Mouse (Mus musculus): Measurements from ENCODE around the gene Sec63. TPM values are rescaled to one million over a fixed set of nuclear protein-coding genes. Genes with fewer than 3 reads are reported as not detected.

Gene Sec63
- polyA plus RNA-seq, 1 experiment, result 18.0 TPM

DNA sequence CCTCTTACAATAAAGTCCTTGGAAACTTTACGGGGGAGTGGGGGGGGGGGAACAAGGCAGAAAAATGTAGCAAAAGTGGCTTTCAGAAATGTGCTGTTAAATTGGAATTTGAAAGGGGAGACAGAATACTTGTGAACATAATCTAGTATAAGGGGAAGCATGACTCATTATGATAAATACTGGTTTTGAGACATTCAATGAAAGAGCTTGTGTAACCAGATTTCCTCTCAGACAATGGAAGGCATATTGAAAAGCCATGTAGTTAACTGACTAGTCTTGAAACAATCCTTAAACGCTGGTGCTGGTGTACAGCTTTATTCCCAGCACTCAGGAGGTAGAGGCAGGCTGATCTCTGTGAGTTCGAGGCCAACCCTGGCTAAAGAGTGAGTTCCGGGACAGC is 1.6 kb upstream of the Sec63 start:
- Histone ChIP-seq H3K36me3 (replicated peaks; ENCODE audit: low read length) (no peaks in the 10 kb centered on the region), H3K27me3 (replicated peaks) (peaks cover 3% of the 10 kb centered on the region), H3K9me3 (no peaks in the 10 kb centered on the region), H3K4me1 (peaks cover 28% of the 10 kb centered on the region), H3K4me3 (replicated peaks) (no peak overlapping the region)
- no peak for TF ChIP-seq FLI1 (IDR thresholded peaks at IDR 0.05; ENCODE audit: low read length)

DNA sequence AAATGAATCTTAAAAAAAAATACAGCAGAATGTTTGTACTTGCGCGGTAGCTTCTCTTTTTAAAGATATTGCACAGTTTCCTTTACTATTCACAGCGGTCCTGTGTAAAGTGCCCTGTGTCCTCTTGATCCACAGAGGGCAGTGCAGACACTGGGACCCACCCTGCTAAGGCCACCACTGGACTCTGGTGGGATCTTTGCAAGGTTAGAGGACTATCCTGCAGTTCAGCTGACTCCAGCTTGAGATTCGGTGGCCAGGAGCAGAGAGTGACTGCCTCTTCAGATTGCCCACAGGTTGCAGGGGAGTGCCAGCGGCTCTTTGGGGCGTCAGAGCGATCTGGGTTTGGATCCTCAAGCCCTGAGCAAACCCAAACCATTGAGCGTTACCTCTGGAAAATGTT is 967 bp upstream of the Sec63 start:
- Histone ChIP-seq H3K27me3 (replicated peaks) (peaks cover 3% of the 10 kb centered on the region), H3K9me3 (no peaks in the 10 kb centered on the region), H3K4me3 (replicated peaks) (no peak overlapping the region), H3K36me3 (replicated peaks; ENCODE audit: low read length) (no peaks in the 10 kb centered on the region), H3K4me1 (peaks cover 31% of the 10 kb centered on the region)
- TF ChIP-seq GATA1 (IDR thresholded peaks at IDR 0.05; ENCODE audit: borderline replicate concordance, low read length) (no peak), FLI1 (IDR thresholded peaks at IDR 0.05; ENCODE audit: low read length) (no peak)

DNA sequence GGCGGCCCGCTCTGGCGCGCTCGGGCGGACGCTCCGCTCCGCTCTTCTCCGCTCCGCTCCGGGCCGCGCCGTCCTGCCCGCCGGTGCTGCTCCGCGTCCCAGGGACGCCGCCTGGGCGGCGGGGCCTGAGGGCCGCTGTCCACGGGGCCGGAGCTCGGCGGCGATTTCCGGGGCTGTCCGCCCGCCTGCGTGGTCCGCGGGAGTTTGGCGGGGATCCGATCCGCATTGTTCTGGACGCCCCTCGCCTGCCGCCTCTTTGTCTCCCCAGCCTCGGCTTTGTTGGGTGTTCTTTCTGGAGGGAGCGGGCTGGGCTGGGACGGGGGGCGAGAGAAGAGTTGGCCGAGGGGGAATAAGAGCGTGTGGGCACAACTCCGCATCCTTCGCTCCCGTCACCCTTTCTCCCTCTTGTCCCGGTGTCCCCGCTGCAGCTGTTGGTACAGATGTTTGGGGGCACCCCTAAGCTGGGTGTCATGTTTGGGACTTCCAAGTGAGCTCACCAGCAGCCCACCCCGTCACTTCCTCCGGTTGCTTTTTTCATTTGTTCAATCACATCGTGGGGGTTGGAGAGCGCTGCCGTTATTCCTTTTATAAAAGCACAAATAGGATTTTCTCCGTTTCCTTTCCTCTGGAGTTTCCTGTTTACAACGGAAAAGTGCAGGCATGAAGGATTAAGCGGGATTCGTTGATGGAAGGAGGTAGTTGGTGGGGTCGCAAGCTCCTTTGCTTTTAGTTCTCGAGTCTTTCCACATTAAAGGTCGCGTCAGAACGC is 789 bp downstream of the Sec63 start:
- Histone ChIP-seq H3K4me1 (peaks cover 31% of the 10 kb centered on the region), H3K4me3 (replicated peaks) (peak overlapping the region; percentile 100), H3K27me3 (replicated peaks) (no peaks in the 10 kb centered on the region), H3K9me3 (no peaks in the 10 kb centered on the region), H3K36me3 (replicated peaks; ENCODE audit: low read length) (peaks cover 2% of the 10 kb centered on the region)
- TF ChIP-seq GATA1 (IDR thresholded peaks at IDR 0.05; ENCODE audit: borderline replicate concordance, low read length) (no peak), FLI1 (IDR thresholded peaks at IDR 0.05; ENCODE audit: low read length) (no peak)

DNA sequence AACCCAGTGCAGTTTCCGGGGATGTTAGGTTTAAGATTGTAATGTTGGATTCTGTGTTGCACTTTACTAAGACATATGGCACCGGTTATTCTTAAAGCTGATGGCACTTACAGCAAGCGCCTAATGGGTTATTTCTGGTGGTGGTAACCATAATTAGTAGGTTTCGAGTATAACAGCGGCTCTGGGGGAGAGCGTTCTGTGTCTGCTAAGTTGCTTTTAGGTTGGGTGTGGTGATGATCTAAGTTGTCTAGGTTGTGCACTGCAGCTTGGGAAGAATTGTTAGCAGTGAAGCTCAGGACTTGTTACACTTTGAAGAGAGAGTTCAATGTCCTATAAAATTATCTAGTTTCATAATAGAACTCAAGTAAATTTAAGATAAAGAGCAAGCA is 1.4 kb downstream of the Sec63 start:
- Histone ChIP-seq H3K4me3 (replicated peaks) (peak overlapping the region; percentile 100), H3K36me3 (replicated peaks; ENCODE audit: low read length) (peaks cover 2% of the 10 kb centered on the region), H3K27me3 (replicated peaks) (no peaks in the 10 kb centered on the region), H3K9me3 (no peaks in the 10 kb centered on the region), H3K4me1 (peaks cover 31% of the 10 kb centered on the region)
- no peak for TF ChIP-seq GATA1 (IDR thresholded peaks at IDR 0.05; ENCODE audit: borderline replicate concordance, low read length)
- TF ChIP-seq FLI1 (IDR thresholded peaks at IDR 0.05; ENCODE audit: low read length), result no peak

DNA sequence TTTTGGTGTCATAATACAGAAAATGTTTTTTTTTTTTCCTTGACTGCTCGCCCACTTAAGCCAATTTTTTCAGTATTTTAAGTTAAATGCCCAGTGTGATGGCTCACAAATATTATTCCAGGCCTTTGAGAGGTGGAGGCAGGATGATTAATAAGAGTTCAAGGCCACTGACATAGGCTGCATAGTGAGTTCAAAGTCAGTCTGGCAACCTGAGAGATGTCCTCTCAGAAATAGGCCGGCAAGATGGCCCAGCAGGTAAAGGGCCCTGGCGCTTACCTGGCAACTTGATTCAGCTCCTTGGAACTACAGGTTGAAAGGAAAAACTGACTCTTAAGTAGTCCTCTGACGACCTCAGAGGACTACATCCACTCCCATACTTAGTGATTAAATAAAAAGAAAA is 1.9 kb downstream of the Sec63 start:
- Histone ChIP-seq H3K4me1 (peaks cover 31% of the 10 kb centered on the region), H3K4me3 (replicated peaks) (peak overlapping the region; percentile 71), H3K27me3 (replicated peaks) (no peaks in the 10 kb centered on the region), H3K9me3 (no peaks in the 10 kb centered on the region), H3K36me3 (replicated peaks; ENCODE audit: low read length) (peaks cover 7% of the 10 kb centered on the region)
- TF ChIP-seq FLI1 (IDR thresholded peaks at IDR 0.05; ENCODE audit: low read length) (no peak), GATA1 (IDR thresholded peaks at IDR 0.05; ENCODE audit: borderline replicate concordance, low read length) (no peak)

DNA sequence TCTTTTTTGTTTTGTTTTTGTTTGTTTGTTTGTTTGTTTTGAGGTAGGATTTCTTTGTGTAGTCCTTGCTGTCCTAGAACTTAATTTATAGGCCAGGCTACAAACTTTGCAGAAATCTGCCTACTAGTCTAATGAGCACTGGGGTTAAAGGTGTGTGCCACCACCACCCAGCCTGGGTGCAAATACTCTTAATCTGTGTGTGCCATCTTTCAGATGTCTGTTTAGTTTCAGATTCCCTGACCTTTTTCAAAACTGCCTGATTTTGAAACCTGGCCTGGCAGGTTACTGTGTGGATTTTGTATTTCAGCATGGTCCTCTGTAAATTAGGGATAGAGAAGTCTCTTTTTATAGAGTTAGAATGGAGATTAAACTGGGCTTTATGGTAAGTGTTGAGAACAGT is 4.0 kb downstream of the Sec63 start:
- no peaks in the 10 kb centered on the region for H3K9me3 ChIP-seq
- peaks cover 30% of the 10 kb centered on the region for H3K4me1 ChIP-seq
- H3K27me3 ChIP-seq (replicated peaks), result no peaks in the 10 kb centered on the region
- no peak overlapping the region for H3K4me3 ChIP-seq (replicated peaks)
- TF ChIP-seq GATA1 (IDR thresholded peaks at IDR 0.05; ENCODE audit: borderline replicate concordance, low read length), result no peak
- TF ChIP-seq FLI1 (IDR thresholded peaks at IDR 0.05; ENCODE audit: low read length), result no peak
- peaks cover 11% of the 10 kb centered on the region for H3K36me3 ChIP-seq (replicated peaks; ENCODE audit: low read length)

DNA sequence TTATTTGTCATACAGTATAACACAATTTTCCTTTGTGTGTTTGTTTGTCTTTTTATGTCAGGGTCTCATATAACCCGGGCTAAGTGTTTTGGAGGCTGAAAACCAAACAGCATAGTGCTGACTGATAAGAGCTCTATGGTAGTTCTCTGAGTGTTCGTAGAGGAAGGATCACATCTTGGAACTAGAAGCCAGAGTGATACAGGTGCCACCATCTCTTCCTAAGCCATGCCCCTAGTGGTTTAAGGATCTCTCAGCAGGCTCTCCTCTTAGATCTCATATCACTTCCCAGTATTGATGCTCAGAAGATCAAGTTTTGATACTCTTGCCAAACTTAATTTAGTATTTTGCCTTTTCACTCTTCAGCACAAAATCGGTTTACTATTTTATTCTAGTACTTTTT is 14.2 kb downstream of the Sec63 start:
- no peak overlapping the region for H3K4me3 ChIP-seq (replicated peaks)
- TF ChIP-seq GATA1 (IDR thresholded peaks at IDR 0.05; ENCODE audit: borderline replicate concordance, low read length), result no peak
- no peak for TF ChIP-seq FLI1 (IDR thresholded peaks at IDR 0.05; ENCODE audit: low read length)
- no peaks in the 10 kb centered on the region for H3K27me3 ChIP-seq (replicated peaks)
- peaks cover 21% of the 10 kb centered on the region; the same call in 1 of the 2 replicates for H3K4me1 ChIP-seq
- H3K36me3 ChIP-seq (replicated peaks; ENCODE audit: low read length), result peaks cover 15% of the 10 kb centered on the region
- H3K9me3 ChIP-seq, result no peaks in the 10 kb centered on the region

DNA sequence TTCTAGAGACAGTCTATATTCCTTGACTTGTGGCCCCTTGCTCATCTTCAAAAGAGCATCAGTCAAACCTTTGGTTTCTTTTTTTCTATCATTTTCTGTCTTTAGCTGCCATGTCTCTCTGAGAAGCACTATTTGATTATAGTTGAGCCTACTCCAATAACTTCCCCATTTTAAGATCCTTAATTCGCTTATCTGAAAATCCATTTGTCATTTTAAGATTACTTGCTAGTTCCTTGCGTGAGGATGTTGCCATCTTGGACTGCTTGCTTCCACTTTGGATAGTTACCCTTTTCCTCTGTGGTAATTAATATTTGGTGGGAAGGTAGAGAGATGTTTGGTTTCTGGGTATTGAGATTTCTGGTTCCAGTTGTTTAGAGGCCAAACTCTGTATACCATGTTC is 19.5 kb downstream of the Sec63 start:
- Histone ChIP-seq H3K4me1 (peaks cover 19% of the 10 kb centered on the region), H3K4me3 (replicated peaks) (no peak overlapping the region), H3K36me3 (replicated peaks; ENCODE audit: low read length) (peaks cover 35% of the 10 kb centered on the region), H3K9me3 (no peaks in the 10 kb centered on the region), H3K27me3 (replicated peaks) (no peaks in the 10 kb centered on the region)
- no peak for TF ChIP-seq GATA1 (IDR thresholded peaks at IDR 0.05; ENCODE audit: borderline replicate concordance, low read length)
- no peak for TF ChIP-seq FLI1 (IDR thresholded peaks at IDR 0.05; ENCODE audit: low read length)

DNA sequence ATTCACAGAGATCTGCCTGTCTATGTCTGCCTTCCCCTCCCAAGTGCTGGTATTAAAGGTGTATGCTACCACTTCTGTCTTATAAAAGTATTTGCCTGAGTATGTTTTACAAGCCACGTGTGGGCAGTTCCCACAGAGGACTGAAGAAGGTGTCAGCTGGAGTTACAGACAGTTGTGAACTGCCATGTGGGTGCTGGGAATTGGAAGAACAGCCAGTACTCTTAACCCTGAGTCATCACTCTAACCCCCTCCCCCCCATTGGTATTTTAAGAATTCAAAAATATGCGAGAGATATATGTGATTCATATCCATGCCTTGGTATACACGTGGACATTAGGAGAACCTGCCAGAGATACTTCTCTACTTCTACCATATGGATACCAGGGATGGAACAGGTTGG is 20.4 kb downstream of the Sec63 start:
- H3K27me3 ChIP-seq (replicated peaks), result no peaks in the 10 kb centered on the region
- H3K9me3 ChIP-seq, result no peaks in the 10 kb centered on the region
- H3K4me1 ChIP-seq, result peaks cover 19% of the 10 kb centered on the region
- TF ChIP-seq GATA1 (IDR thresholded peaks at IDR 0.05; ENCODE audit: borderline replicate concordance, low read length) (no peak), FLI1 (IDR thresholded peaks at IDR 0.05; ENCODE audit: low read length) (no peak)
- H3K4me3 ChIP-seq (replicated peaks), result no peak overlapping the region
- H3K36me3 ChIP-seq (replicated peaks; ENCODE audit: low read length), result peaks cover 44% of the 10 kb centered on the region

DNA sequence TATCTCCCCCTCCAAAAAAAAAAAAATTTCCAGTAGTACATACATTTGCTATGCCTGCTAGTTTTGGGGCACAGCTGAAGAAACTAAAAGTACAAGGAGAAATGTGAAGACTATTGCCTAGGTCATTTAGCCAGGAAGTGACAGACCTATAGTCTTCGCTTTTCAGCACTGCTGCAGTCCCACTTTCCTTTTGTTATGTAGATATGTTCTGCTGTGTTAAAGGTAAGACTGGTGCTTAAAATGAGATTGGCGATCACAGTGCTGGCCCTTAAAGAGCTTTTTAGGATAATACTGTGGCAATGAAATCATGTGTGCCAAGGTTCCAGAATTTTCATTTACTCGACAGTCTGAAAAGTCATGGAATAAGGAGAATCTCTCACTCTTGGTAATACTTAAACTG is 39.6 kb downstream of the Sec63 start:
- H3K36me3 ChIP-seq (replicated peaks; ENCODE audit: low read length), result peaks cover 99% of the 10 kb centered on the region
- no peak for TF ChIP-seq FLI1 (IDR thresholded peaks at IDR 0.05; ENCODE audit: low read length)
- no peak for TF ChIP-seq GATA1 (IDR thresholded peaks at IDR 0.05; ENCODE audit: borderline replicate concordance, low read length)

More for the DNA sequence above, 39.6 kb downstream of the Sec63 start:
- no peaks in the 10 kb centered on the region for H3K4me1 ChIP-seq
- H3K27me3 ChIP-seq (replicated peaks), result no peaks in the 10 kb centered on the region
- H3K9me3 ChIP-seq, result no peaks in the 10 kb centered on the region
- no peak overlapping the region for H3K4me3 ChIP-seq (replicated peaks)

All from megakaryocyte, embryonic 14.5 days (primary cell).